Mouse (Mus musculus) left cerebral cortex, adult 8-10 months (tissue): ENCODE results near the gene Tmem80. TPM values are rescaled to one million over a fixed set of nuclear protein-coding genes. Genes with fewer than 3 reads are reported as not detected.

Experiments
- DNase-seq, 2 experiments: peaks; one replicate each; pipeline ENCODE4 v3.0.0; 2022; ENCODE audit warnings: low spot score in 2 of 2
- total RNA-seq, 4 experiments: library from RNA; stranded (reverse); gene quantifications; 2 replicates each; pipeline ENCODE4 v1.2.4; 2022

Gene Tmem80
- total RNA-seq, 4 experiments from 2014 or later: 30.2 to 32.2 (median 30.6) TPM

- no peak for DNase-seq
Observed at GRCm38 (mm10) chr7:141324686-141325085, 2.9 kb upstream of the Tmem80 start.

- peak in 1 of 2 experiments; percentile 45 for DNase-seq
Observed at GRCm38 (mm10) chr7:141326546-141327446, 743 bp upstream of the Tmem80 start.

- DNase-seq: no peak
Observed at GRCm38 (mm10) chr7:141328373-141328990, 943 bp downstream of the Tmem80 start.

- no peak for DNase-seq
Observed at GRCm38 (mm10) chr7:141330706-141331105, 3.2 kb downstream of the Tmem80 start.

- DNase-seq: no peak
Observed at GRCm38 (mm10) chr7:141331990-141332389, 4.5 kb downstream of the Tmem80 start.

- no peak for DNase-seq
Observed at GRCm38 (mm10) chr7:141335044-141335579, 7.6 kb downstream of the Tmem80 start.

GRCm38 (mm10) chr7:141335682-141336081 is 8.1 kb downstream of the Tmem80 start:
- peak in 1 of 2 experiments; percentile 39 for DNase-seq

GRCm38 (mm10) chr7:141336296-141336695 is 8.8 kb downstream of the Tmem80 start:
- no peak for DNase-seq

- DNase-seq: no peak
Observed at GRCm38 (mm10) chr7:141337716-141338416, 10.3 kb downstream of the Tmem80 start.

GRCm38 (mm10) chr7:141338576-141339131 is 11.1 kb downstream of the Tmem80 start, which contains the start of gene Eps8l2:
Gene Eps8l2, plus strand, starts transcription at chr7:141338880.
- DNase-seq: no peak

GRCm38 (mm10) chr7:141339215-141339920 is 11.8 kb downstream of the Tmem80 start:
- DNase-seq: no peak

- DNase-seq: no peak
Observed at GRCm38 (mm10) chr7:141340023-141340422, 12.5 kb downstream of the Tmem80 start.

- no peak for DNase-seq
Observed at GRCm38 (mm10) chr7:141340476-141340875, 12.9 kb downstream of the Tmem80 start.

- DNase-seq: no peak
Observed at GRCm38 (mm10) chr7:141341689-141342226, 14.2 kb downstream of the Tmem80 start.

- DNase-seq: no peak
Observed at GRCm38 (mm10) chr7:141343230-141343629, 15.7 kb downstream of the Tmem80 start.

- no peak for DNase-seq
Observed at GRCm38 (mm10) chr7:141343696-141344095, 16.2 kb downstream of the Tmem80 start.

GRCm38 (mm10) chr7:141344787-141345186 is 17.2 kb downstream of the Tmem80 start:
- DNase-seq: no peak

- DNase-seq: no peak
Observed at GRCm38 (mm10) chr7:141351061-141351460, 23.5 kb downstream of the Tmem80 start.

- no peak for DNase-seq
Observed at GRCm38 (mm10) chr7:141355051-141355450, 27.5 kb downstream of the Tmem80 start.

GRCm38 (mm10) chr7:141355626-141356326 is 28.2 kb downstream of the Tmem80 start:
- DNase-seq: no peak
